Mouse (Mus musculus) testis, adult 2 months (tissue): ENCODE results near the gene Slc4a5.

Experiments used
- CTCF ChIP-seq: fragments of 200-500 bp; IDR thresholded peaks from 2 replicates; pipeline ENCODE4 v1.5.1; 2012; ENCODE audit warnings: low read depth, mild to moderate bottlenecking, inconsistent platforms, low read length, moderate library complexity; ENCODE audit not compliant: control insufficient read depth, insufficient read depth, insufficient replicate concordance
- POLR2A ChIP-seq: fragments of 200-500 bp; IDR thresholded peaks from 2 replicates; pipeline ENCODE4 v1.6.1; 2012; ENCODE audit warnings: low read depth, mild to moderate bottlenecking, inconsistent platforms, low read length, moderate library complexity; ENCODE audit not compliant: control insufficient read depth

GRCm38 (mm10) chr6:83302264-83302663, 82.6 kb downstream of the Slc4a5 start:
- TF ChIP-seq CTCF (no peak), POLR2A (no peak)
